Mouse (Mus musculus): ENCODE data around the gene Fam102a. TPM values are rescaled to one million over a fixed set of nuclear protein-coding genes. Genes with fewer than 3 reads are reported as not detected.

Fam102a gene
- polyA plus RNA-seq, 1 experiment from 2014 or later = 5.6 TPM

- H3K27ac ChIP-seq (ENCODE audit: low read length) = no peak overlapping the region
- peak overlapping the region; percentile 58 for H3K4me2 ChIP-seq (ENCODE audit: low read length)
- H3K36me3 ChIP-seq (ENCODE audit: control insufficient read depth, insufficient read depth) = no peaks in the 10 kb centered on the region
- 13% methylated on average over 37 of the region's 37 CpGs for WGBS
- H3K9ac ChIP-seq (replicated peaks; ENCODE audit: low read depth, low read length) = peak overlapping the region; percentile 47
- H3K27me3 ChIP-seq (replicated peaks; ENCODE audit: control insufficient read depth, insufficient read depth, low read length) = 0 out of 2 replicates have a peak, but pooled peaks cover 8% of the 10 kb centered on the region
- peaks cover 21% of the 10 kb centered on the region for H3K4me1 ChIP-seq (replicated peaks; ENCODE audit: control insufficient read depth, insufficient read depth, low read length)
- no peaks in the 10 kb centered on the region for H3K9me3 ChIP-seq (ENCODE audit: control insufficient read depth, low read length)
- peak overlapping the region; percentile 37 for H3K4me3 ChIP-seq (replicated peaks; ENCODE audit: low read length)
- peak; percentile 64 for ATAC-seq
Observed at GRCm38 (mm10) chr2:32582830-32583799, 48.0 kb downstream of the Fam102a start.

- Histone ChIP-seq H3K4me1 (replicated peaks; ENCODE audit: control insufficient read depth, insufficient read depth, low read length) (peaks cover 32% of the 10 kb centered on the region), H3K9ac (replicated peaks; ENCODE audit: low read depth, low read length) (no peak overlapping the region), H3K36me3 (ENCODE audit: control insufficient read depth, insufficient read depth) (no peaks in the 10 kb centered on the region), H3K9me3 (ENCODE audit: control insufficient read depth, low read length) (no peaks in the 10 kb centered on the region), H3K27me3 (replicated peaks; ENCODE audit: control insufficient read depth, insufficient read depth, low read length) (no peaks in the 10 kb centered on the region), H3K27ac (ENCODE audit: low read length) (no peak overlapping the region), H3K4me2 (ENCODE audit: low read length) (no peak overlapping the region), H3K4me3 (replicated peaks; ENCODE audit: low read length) (no peak overlapping the region)
- ATAC-seq = no peak
- WGBS = 91% methylated on average over 7 of the region's 7 CpGs
Observed at GRCm38 (mm10) chr2:32585149-32585714, 50.1 kb downstream of the Fam102a start.

GRCm38 (mm10) chr2:32586871-32587351, 51.8 kb downstream of the Fam102a start, which contains the start of gene St6galnac4:
TSS of gene St6galnac4 (plus strand) at chr2:32587095.
- Histone ChIP-seq H3K27ac (ENCODE audit: low read length) (no peak within 1 kb of the TSS; the same call in 1 of the 2 replicates), H3K27me3 (replicated peaks; ENCODE audit: control insufficient read depth, insufficient read depth, low read length) (no peaks in the 10 kb centered on the region)

GRCm38 (mm10) chr2:32587731-32588321, 52.7 kb downstream of the Fam102a start:
- Histone ChIP-seq H3K9ac (replicated peaks; ENCODE audit: low read depth, low read length) (peak overlapping the region; percentile 77), H3K9me3 (ENCODE audit: control insufficient read depth, low read length) (no peaks in the 10 kb centered on the region), H3K4me2 (ENCODE audit: low read length) (peak overlapping the region; percentile 68), H3K4me1 (replicated peaks; ENCODE audit: control insufficient read depth, insufficient read depth, low read length) (peaks cover 32% of the 10 kb centered on the region), H3K4me3 (replicated peaks; ENCODE audit: low read length) (peak overlapping the region; percentile 62), H3K36me3 (ENCODE audit: control insufficient read depth, insufficient read depth) (no peaks in the 10 kb centered on the region), H3K27me3 (replicated peaks; ENCODE audit: control insufficient read depth, insufficient read depth, low read length) (no peaks in the 10 kb centered on the region), H3K27ac (ENCODE audit: low read length) (no peak overlapping the region)
- ATAC-seq = no peak
- WGBS = 54% methylated on average over 9 of the region's 9 CpGs

More at GRCm38 (mm10) chr2:32586871-32587351, 51.8 kb downstream of the Fam102a start, which contains the start of gene St6galnac4:
- H3K9ac ChIP-seq (replicated peaks; ENCODE audit: low read depth, low read length) = peak within 1 kb of the TSS; percentile 77
- peaks cover 32% of the 10 kb centered on the region for H3K4me1 ChIP-seq (replicated peaks; ENCODE audit: control insufficient read depth, insufficient read depth, low read length)
- no peaks in the 10 kb centered on the region for H3K9me3 ChIP-seq (ENCODE audit: control insufficient read depth, low read length)
- WGBS = under 1% methylated on average over 38 of the region's 38 CpGs
- no peaks in the 10 kb centered on the region for H3K36me3 ChIP-seq (ENCODE audit: control insufficient read depth, insufficient read depth)
- H3K4me2 ChIP-seq (ENCODE audit: low read length) = peak within 1 kb of the TSS; percentile 68
- ATAC-seq = peak; percentile 88
- H3K4me3 ChIP-seq (replicated peaks; ENCODE audit: low read length) = peak within 1 kb of the TSS; percentile 62

- H3K27ac ChIP-seq (ENCODE audit: low read length) = no peak overlapping the region
- ATAC-seq = no peak
- H3K4me1 ChIP-seq (replicated peaks; ENCODE audit: control insufficient read depth, insufficient read depth, low read length) = peaks cover 26% of the 10 kb centered on the region
- no peak overlapping the region for H3K4me2 ChIP-seq (ENCODE audit: low read length)
- no peak overlapping the region for H3K4me3 ChIP-seq (replicated peaks; ENCODE audit: low read length)
- no peak overlapping the region for H3K9ac ChIP-seq (replicated peaks; ENCODE audit: low read depth, low read length)
- H3K36me3 ChIP-seq (ENCODE audit: control insufficient read depth, insufficient read depth) = no peaks in the 10 kb centered on the region
- H3K9me3 ChIP-seq (ENCODE audit: control insufficient read depth, low read length) = no peaks in the 10 kb centered on the region
- 50% methylated on average over 11 of the region's 11 CpGs for WGBS
- no peaks in the 10 kb centered on the region for H3K27me3 ChIP-seq (replicated peaks; ENCODE audit: control insufficient read depth, insufficient read depth, low read length)
Observed at GRCm38 (mm10) chr2:32589213-32589795, 54.2 kb downstream of the Fam102a start.

GRCm38 (mm10) chr2:32590224-32590623, 55.1 kb downstream of the Fam102a start:
- H3K4me2 ChIP-seq (ENCODE audit: low read length) = no peak overlapping the region
- no peaks in the 10 kb centered on the region for H3K36me3 ChIP-seq (ENCODE audit: control insufficient read depth, insufficient read depth)
- peaks cover 26% of the 10 kb centered on the region for H3K4me1 ChIP-seq (replicated peaks; ENCODE audit: control insufficient read depth, insufficient read depth, low read length)
- 71% methylated on average over 10 of the region's 10 CpGs for WGBS
- no peak overlapping the region for H3K4me3 ChIP-seq (replicated peaks; ENCODE audit: low read length)
- no peaks in the 10 kb centered on the region for H3K27me3 ChIP-seq (replicated peaks; ENCODE audit: control insufficient read depth, insufficient read depth, low read length)
- H3K27ac ChIP-seq (ENCODE audit: low read length) = no peak overlapping the region
- no peaks in the 10 kb centered on the region for H3K9me3 ChIP-seq (ENCODE audit: control insufficient read depth, low read length)
- H3K9ac ChIP-seq (replicated peaks; ENCODE audit: low read depth, low read length) = no peak overlapping the region
- no peak for ATAC-seq

GRCm38 (mm10) chr2:32591249-32591648, 56.1 kb downstream of the Fam102a start:
- no peaks in the 10 kb centered on the region for H3K27me3 ChIP-seq (replicated peaks; ENCODE audit: control insufficient read depth, insufficient read depth, low read length)
- peaks cover 26% of the 10 kb centered on the region for H3K4me1 ChIP-seq (replicated peaks; ENCODE audit: control insufficient read depth, insufficient read depth, low read length)
- H3K9me3 ChIP-seq (ENCODE audit: control insufficient read depth, low read length) = no peaks in the 10 kb centered on the region
- H3K27ac ChIP-seq (ENCODE audit: low read length) = no peak overlapping the region
- H3K4me3 ChIP-seq (replicated peaks; ENCODE audit: low read length) = no peak overlapping the region
- no peak for ATAC-seq
- no peak overlapping the region for H3K4me2 ChIP-seq (ENCODE audit: low read length)
- 83% methylated on average over 6 of the region's 6 CpGs for whole genome bisulfite sequencing
- no peaks in the 10 kb centered on the region for H3K36me3 ChIP-seq (ENCODE audit: control insufficient read depth, insufficient read depth)
- H3K9ac ChIP-seq (replicated peaks; ENCODE audit: low read depth, low read length) = no peak overlapping the region

GRCm38 (mm10) chr2:32596725-32597124, 61.6 kb downstream of the Fam102a start:
- H3K9me3 ChIP-seq (ENCODE audit: control insufficient read depth, low read length) = no peaks in the 10 kb centered on the region
- no peak overlapping the region for H3K27ac ChIP-seq (ENCODE audit: low read length)
- no peak overlapping the region for H3K4me3 ChIP-seq (replicated peaks; ENCODE audit: low read length)
- peaks cover 4% of the 10 kb centered on the region; the same call in 1 of the 2 replicates for H3K4me1 ChIP-seq (replicated peaks; ENCODE audit: control insufficient read depth, insufficient read depth, low read length)
- no peaks in the 10 kb centered on the region for H3K36me3 ChIP-seq (ENCODE audit: control insufficient read depth, insufficient read depth)
- H3K9ac ChIP-seq (replicated peaks; ENCODE audit: low read depth, low read length) = no peak overlapping the region
- 65% methylated on average over 13 of the region's 13 CpGs for WGBS
- H3K4me2 ChIP-seq (ENCODE audit: low read length) = no peak overlapping the region
- ATAC-seq = 0 out of 2 replicates have a peak, but pooled peaks have one; percentile 26
- H3K27me3 ChIP-seq (replicated peaks; ENCODE audit: control insufficient read depth, insufficient read depth, low read length) = no peaks in the 10 kb centered on the region

Measured in forebrain, embryonic 16.5 days (tissue).